Mouse (Mus musculus): Measurements from ENCODE around the gene Cox8a.

DNA sequence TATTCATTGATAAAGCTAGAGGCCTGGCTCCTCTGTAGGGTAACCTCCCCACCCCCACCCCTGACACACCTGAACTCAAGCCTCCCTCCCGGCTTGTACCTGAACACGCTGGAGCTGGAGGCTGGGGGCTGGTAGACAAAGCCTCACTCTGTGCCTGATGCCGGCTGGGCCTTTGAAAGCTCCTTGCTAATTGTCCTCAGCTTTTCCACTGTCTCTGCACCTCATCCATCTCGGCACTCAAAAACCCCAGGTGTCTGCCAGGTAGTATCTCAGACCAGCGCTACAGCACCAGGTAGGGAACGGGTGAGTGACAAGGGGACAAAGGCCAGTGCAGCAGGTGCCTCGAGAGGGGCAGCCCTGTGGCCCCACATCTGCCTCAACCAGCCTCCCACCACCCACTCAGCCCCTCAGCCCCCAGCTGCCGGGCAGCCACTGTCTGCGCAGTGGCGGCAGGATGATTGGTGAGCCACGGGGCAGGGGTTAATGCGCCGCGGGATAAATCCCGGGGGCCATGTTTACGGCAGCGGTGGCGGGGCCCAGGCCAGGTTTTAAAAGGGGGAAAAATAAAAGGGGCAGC, 31.6 kb downstream of the Cox8a start:
- TF ChIP-seq CTCF (IDR thresholded peaks at IDR 0.05) (no peak), POLR2A (IDR thresholded peaks at IDR 0.05; ENCODE audit: insufficient read depth, low read depth, low read length) (no peak), EP300 (IDR thresholded peaks at IDR 0.05; ENCODE audit: insufficient read depth, low read depth, low read length) (no peak)

Measured in heart, adult 2 months (tissue).